Mouse (Mus musculus) duodenum, adult 2 months (tissue): ENCODE data around the gene Gpr139. TPM values are rescaled to one million over a fixed set of nuclear protein-coding genes. Genes with fewer than 3 reads are reported as not detected.

Experiments
- polyA plus RNA-seq: library from polyadenylated mRNA; depleted of rRNA; stranded (reverse); fragments of >200 nt; gene quantifications from 2 replicates; pipeline ENCODE4 v1.2.3, GENCODE M21; 2012; ENCODE audit warnings: low replicate concordance; rRNA removed

Gene Gpr139
- not detected in 2 replicates for polyA plus RNA-seq

DNA sequence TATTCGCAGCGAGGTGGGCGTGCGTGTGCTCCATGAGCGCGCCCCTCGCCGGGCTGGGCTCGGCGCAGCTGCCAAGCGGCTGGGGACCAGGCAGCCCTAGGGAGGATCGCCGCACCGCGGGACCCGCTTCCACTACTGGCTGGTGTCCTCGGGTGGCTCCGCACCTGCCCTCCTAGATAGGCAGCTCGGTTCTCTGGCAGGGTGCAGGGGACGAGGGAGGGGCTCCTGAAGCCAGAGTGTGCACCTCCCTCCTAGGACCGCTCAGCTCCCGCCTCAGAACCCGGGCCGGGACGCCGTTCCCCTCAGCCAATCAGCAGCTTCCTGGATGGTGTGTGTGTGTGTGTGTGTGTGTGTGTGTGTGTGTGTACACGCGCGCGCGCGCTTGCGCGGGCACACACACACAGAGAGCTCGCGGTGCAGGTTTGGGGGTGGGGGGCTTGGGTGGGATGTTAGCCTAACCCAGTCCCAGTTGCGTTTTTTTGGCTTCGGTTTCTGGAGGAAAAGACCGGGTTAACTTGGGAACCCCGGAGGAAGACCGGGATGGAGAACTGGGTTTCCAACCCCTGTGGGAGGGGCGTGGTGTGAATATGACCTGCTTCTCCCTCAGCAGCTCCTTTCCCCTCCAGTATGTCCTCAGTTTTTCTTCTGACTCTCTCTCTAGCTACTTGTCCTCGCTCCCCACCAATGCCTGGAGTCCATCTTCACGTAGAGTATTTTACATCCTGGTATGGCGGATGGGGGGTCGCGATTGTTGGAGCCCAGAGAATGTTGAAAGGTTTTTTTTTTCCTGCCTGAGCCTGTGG lies at the start of gene Gpr139:
Gene Gpr139, minus strand, starts transcription at position 263 of the 803 bp plus-strand sequence.

Other genes with a start within 250 kb of the Gpr139 start
- 3.5 and 5.4 TPM in 2 replicates for gene Gprc5b, start 189.4 kb downstream of the Gpr139 start, polyA plus RNA-seq